In the genomic region with DNA sequence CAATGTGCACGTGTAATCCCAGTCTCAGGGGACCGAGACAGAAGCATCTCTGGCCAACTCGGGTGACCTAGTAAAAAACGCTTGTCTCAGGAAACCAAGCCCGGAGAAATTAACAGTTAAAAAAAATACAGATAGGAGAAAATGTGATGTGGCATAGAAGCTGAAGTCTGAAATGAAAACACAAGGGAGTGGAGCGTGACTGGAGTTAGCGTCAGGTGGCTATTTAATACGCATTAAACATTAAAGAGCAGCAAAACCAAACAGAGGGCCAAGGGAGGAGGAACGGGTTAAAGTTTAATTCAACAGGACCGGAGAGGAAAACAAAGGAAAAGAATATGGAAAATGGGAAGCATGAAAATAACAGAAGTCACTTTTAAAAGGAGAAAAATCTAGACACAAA, we compare ENCODE assay signal across 22 mouse cellular contexts.
DNase-seq lines count a peak whose midpoint lies in the region; ATAC-seq lines count a peak whose summit lies in the region.
"Had no signal": no experiment of that assay in that cellular context is flagged by ENCODE, and none has a peak within 500 bp of the region (broad histone marks: within the 10 kb centered on the region; RNA-seq: fewer than 3 reads in every experiment).

No protein-coding gene starts in this region.

- 0 out of 2 replicates have a peak overlapping the region, but pooled peaks have one; percentile 0 for H3K4me2 ChIP-seq in kidney, embryonic 15.5 days
- H3K4me2 ChIP-seq in forebrain, embryonic 11.5 days (ENCODE audit: low read depth, low read length, severe bottlenecking): no peak overlapping the region
- H3K4me2 ChIP-seq: hindbrain, embryonic 12.5 days had no signal

- H3K9ac ChIP-seq in kidney, embryonic 15.5 days: no peak overlapping the region
- no peak overlapping the region for H3K9ac ChIP-seq in forebrain, embryonic 11.5 days (ENCODE audit: low read length)
- H3K9ac ChIP-seq: hindbrain, embryonic 12.5 days had no signal

- H3K27ac ChIP-seq in brown adipose tissue, adult 24 weeks (replicated peaks; ENCODE audit: low read depth, low read length): 0 out of 2 replicates have a peak overlapping the region, but pooled peaks have one; percentile 4
- peak overlapping the region; percentile 42 for H3K27ac ChIP-seq in kidney, embryonic 15.5 days
- H3K27ac ChIP-seq in forebrain, embryonic 11.5 days (ENCODE audit: low read depth, low read length): no peak overlapping the region
- H3K27ac ChIP-seq: embryonic facial prominence, embryonic 10.5 days; gastrocnemius, adult 2 months; hindbrain, embryonic 12.5 days had no signal

- peak; percentile 45 for DNase-seq in kidney, adult 18-20 months
- no peak for DNase-seq in kidney, postnatal 10 days
- DNase-seq in kidney, postnatal 25 days: peak; percentile 52 to 54
- no peak for DNase-seq in urinary bladder, postnatal 10 days (ENCODE audit: low spot score)
- DNase-seq in forebrain, embryonic 11.5 days (ENCODE audit: low spot score): no peak
- no peak for DNase-seq in B cell, adult 2 months
- DNase-seq: adrenal gland, postnatal 14 days; cerebellum, adult 18-20 months; cerebellum, postnatal 10 days; gastrocnemius, adult 2 months; gastrocnemius, postnatal 25 days; heart, adult 11 months; heart, postnatal 10 days; heart, postnatal 4 days had no signal

- no peaks in the 10 kb centered on the region for H3K4me1 ChIP-seq in brown adipose tissue, adult 24 weeks (ENCODE audit: control insufficient read depth, insufficient read depth, insufficient read length, low read length)
- peaks cover 31% of the 10 kb centered on the region for H3K4me1 ChIP-seq in kidney, embryonic 15.5 days
- H3K4me1 ChIP-seq in forebrain, embryonic 11.5 days (replicated peaks; ENCODE audit: control insufficient read depth, insufficient read depth, low read length): no peaks in the 10 kb centered on the region
- H3K4me1 ChIP-seq: hindbrain, embryonic 12.5 days had no signal

- no peak for ATAC-seq in kidney, embryonic 15.5 days (replicated peaks; ENCODE audit: low FRiP score)
- ATAC-seq in forebrain, embryonic 11.5 days (replicated peaks; ENCODE audit: low FRiP score): no peak
- ATAC-seq: activated CD4-positive, CD25-positive, alpha-beta regulatory T cell, adult 4 months; forebrain, embryonic 14.5 days; Patski had no signal

- WGBS in kidney, embryonic 15.5 days: 33% methylated on average over 10 of the region's 10 CpGs
- 92% methylated on average over 10 of the region's 10 CpGs for WGBS in forebrain, embryonic 11.5 days

- no peaks in the 10 kb centered on the region for H3K27me3 ChIP-seq in kidney, embryonic 15.5 days
- H3K27me3 ChIP-seq in forebrain, embryonic 11.5 days (ENCODE audit: control insufficient read depth, insufficient read depth, low read length): no peaks in the 10 kb centered on the region
- H3K27me3 ChIP-seq: CH12.LX; hindbrain, embryonic 12.5 days; Patski had no signal

- H3K36me3 ChIP-seq in kidney, embryonic 15.5 days: no peaks in the 10 kb centered on the region
- H3K36me3 ChIP-seq in forebrain, embryonic 11.5 days (ENCODE audit: control insufficient read depth, insufficient read depth, low read length): no peaks in the 10 kb centered on the region
- H3K36me3 ChIP-seq: hindbrain, embryonic 12.5 days had no signal

- no peaks in the 10 kb centered on the region for H3K9me3 ChIP-seq in kidney, embryonic 15.5 days (replicated peaks)
- no peaks in the 10 kb centered on the region; the same call in 1 of the 2 replicates for H3K9me3 ChIP-seq in forebrain, embryonic 11.5 days (ENCODE audit: control insufficient read depth, low read length)
- H3K9me3 ChIP-seq: embryonic facial prominence, embryonic 10.5 days; hindbrain, embryonic 12.5 days had no signal

- no peak overlapping the region for H3K4me3 ChIP-seq in brown adipose tissue, adult 24 weeks (ENCODE audit: insufficient read depth, low read depth, low read length)
- no peak overlapping the region for H3K4me3 ChIP-seq in kidney, embryonic 15.5 days (replicated peaks)
- no peak overlapping the region for H3K4me3 ChIP-seq in forebrain, embryonic 11.5 days (ENCODE audit: low read depth, low read length)
- H3K4me3 ChIP-seq: embryonic facial prominence, embryonic 10.5 days; gastrocnemius, adult 2 months; hindbrain, embryonic 12.5 days had no signal

Comparison
In these comparisons a context has a peak if more than half of its experiments do, and no peak if none do; other contexts are left out.
1. DNase-seq: peak in kidney, adult 18-20 months (single experiment) and kidney, postnatal 25 days (2 of 2); none in kidney, postnatal 10 days (single experiment), urinary bladder, postnatal 10 days (single experiment), forebrain, embryonic 11.5 days (single experiment) and B cell, adult 2 months (0 of 2).